Mouse (Mus musculus) left cerebral cortex, postnatal 10 days (tissue): ENCODE data around the gene Zcrb1. TPM values are rescaled to one million over a fixed set of nuclear protein-coding genes. Genes with fewer than 3 reads are reported as not detected.

Experiments
- DNase-seq, 2 experiments: peaks; one replicate each; pipeline ENCODE4 v3.0.0; 2021 to 2022; ENCODE audit warnings: low spot score in 2 of 2, mixed read lengths in 1 of 2; ENCODE audit errors: extremely low spot score in 1 of 2
- intact Hi-C: fragments of 180-260 bp; cut with DNase I; formaldehyde crosslinking; loops from one replicate; pipeline ENCODE4 v1.15.1; 2025
- total RNA-seq, 2 experiments: library from RNA; stranded (reverse); gene quantifications; 2 replicates each; pipeline ENCODE4 v1.2.3; 2021

The Zcrb1 gene
- total RNA-seq = 10 to 100 TPM; 77.6 to 90.7 TPM

GRCm38 (mm10) chr15:93397826-93398698 is at the start of gene Zcrb1, which contains the start of gene Pphln1:
Gene Zcrb1 (minus strand): TSS chr15:93398334.
Gene Pphln1 (plus strand): TSS chr15:93398350.
- intact Hi-C loops = no loop called here
- peak; percentile 47 to 89 for DNase-seq

GRCm38 (mm10) chr15:93443676-93444075 is 45.5 kb upstream of the Zcrb1 start:
- intact Hi-C loops = no loop called here
- DNase-seq = no peak

- DNase-seq = no peak
- intact Hi-C loops = no loop called here
Measured at GRCm38 (mm10) chr15:93442271-93442670, 44.1 kb upstream of the Zcrb1 start.

- intact Hi-C loops = loop anchor here (5.0 to 10.0 kb wide), 2 partner anchors 176 to 1004 kb away; no protein-coding TSS in a partner anchor
- DNase-seq = peak; percentile 48 to 49
Measured at GRCm38 (mm10) chr15:93438663-93439062, 40.5 kb upstream of the Zcrb1 start.

GRCm38 (mm10) chr15:93435998-93436397 is 37.9 kb upstream of the Zcrb1 start:
- intact Hi-C loops = loop anchor here (5.0 to 10.0 kb wide), 2 partner anchors 174 to 1001 kb away; no protein-coding TSS in a partner anchor
- no peak for DNase-seq

- DNase-seq = no peak
- intact Hi-C loops = loop anchor here (10.0 kb wide), 1 partner anchor 999 kb away; no protein-coding TSS in a partner anchor
Measured at GRCm38 (mm10) chr15:93433811-93434210, 35.7 kb upstream of the Zcrb1 start.

- intact Hi-C loops = no loop called here
- DNase-seq = no peak
Measured at GRCm38 (mm10) chr15:93422537-93422936, 24.4 kb upstream of the Zcrb1 start.

GRCm38 (mm10) chr15:93420596-93420995 is 22.5 kb upstream of the Zcrb1 start:
- intact Hi-C loops = no loop called here
- DNase-seq = no peak

- DNase-seq = no peak
- intact Hi-C loops = no loop called here
Measured at GRCm38 (mm10) chr15:93416300-93416699, 18.2 kb upstream of the Zcrb1 start.

GRCm38 (mm10) chr15:93414456-93414855 is 16.3 kb upstream of the Zcrb1 start:
- DNase-seq = no peak
- intact Hi-C loops = no loop called here

GRCm38 (mm10) chr15:93412445-93412844 is 14.3 kb upstream of the Zcrb1 start:
- intact Hi-C loops = no loop called here
- DNase-seq = no peak

GRCm38 (mm10) chr15:93406492-93406891 is 8.4 kb upstream of the Zcrb1 start:
- no peak for DNase-seq
- intact Hi-C loops = no loop called here

- intact Hi-C loops = no loop called here
- DNase-seq = no peak
Measured at GRCm38 (mm10) chr15:93405446-93405986, 7.4 kb upstream of the Zcrb1 start.

GRCm38 (mm10) chr15:93404849-93405248 is 6.7 kb upstream of the Zcrb1 start:
- intact Hi-C loops = no loop called here

GRCm38 (mm10) chr15:93402730-93403129 is 4.6 kb upstream of the Zcrb1 start:
- intact Hi-C loops = no loop called here
- no peak for DNase-seq

More at GRCm38 (mm10) chr15:93404849-93405248, 6.7 kb upstream of the Zcrb1 start:
- DNase-seq = no peak

- intact Hi-C loops = no loop called here
- DNase-seq = no peak
Measured at GRCm38 (mm10) chr15:93401446-93401845, 3.3 kb upstream of the Zcrb1 start.

GRCm38 (mm10) chr15:93398699-93399540 is 786 bp upstream of the Zcrb1 start:
- intact Hi-C loops = no loop called here

GRCm38 (mm10) chr15:93397269-93397668 is 865 bp downstream of the Zcrb1 start:
- DNase-seq = no peak

More at GRCm38 (mm10) chr15:93398699-93399540, 786 bp upstream of the Zcrb1 start:
- DNase-seq = peak in 1 of 2 experiments; percentile 32

GRCm38 (mm10) chr15:93381337-93381736 is 16.8 kb downstream of the Zcrb1 start:
- intact Hi-C loops = no loop called here
- no peak for DNase-seq

More at GRCm38 (mm10) chr15:93397269-93397668, 865 bp downstream of the Zcrb1 start:
- intact Hi-C loops = no loop called here
